Mouse (Mus musculus) megakaryocyte-erythroid progenitor cell, adult 5-6 weeks (primary cell): ENCODE data around the gene Duox1. TPM values are rescaled to one million over a fixed set of nuclear protein-coding genes. Genes with fewer than 3 reads are reported as not detected.
"Not testable (repeated sequence)": the region's sequence is repeated elsewhere in the genome, so short reads cannot be mapped to it uniquely, and the experiment has no call there.

ENCODE experiments used
- ATAC-seq: replicated peaks from 2 replicates; pipeline ENCODE4 v1.8.0; 2016; ENCODE audit warnings: mild to moderate bottlenecking, inconsistent platforms; ENCODE audit not compliant: severe bottlenecking, poor library complexity, low FRiP score, low TSS enrichment
- total RNA-seq, 2 experiments: library from RNA; stranded (forward) in 1 of 2; stranded (reverse) in 1 of 2; fragments of 200-1000, 215-1000 nt in 1 of 2; fragments of >200 nt in 1 of 2; fragmentation: Nextera tagmentation in 1 of 2; gene quantifications; 2 replicates each; pipeline ENCODE4 v1.2.3; 2014 to 2017

The Duox1 gene
- total RNA-seq, 2 experiments from 2014 or later = not detected

GRCm38 (mm10) chr2:122368995-122369739 lies 53.7 kb downstream of the Duox1 start, which contains the start of gene Shf:
Gene Shf, minus strand, starts transcription at chr2:122369162.
- ATAC-seq = peak; percentile 66

DNA sequence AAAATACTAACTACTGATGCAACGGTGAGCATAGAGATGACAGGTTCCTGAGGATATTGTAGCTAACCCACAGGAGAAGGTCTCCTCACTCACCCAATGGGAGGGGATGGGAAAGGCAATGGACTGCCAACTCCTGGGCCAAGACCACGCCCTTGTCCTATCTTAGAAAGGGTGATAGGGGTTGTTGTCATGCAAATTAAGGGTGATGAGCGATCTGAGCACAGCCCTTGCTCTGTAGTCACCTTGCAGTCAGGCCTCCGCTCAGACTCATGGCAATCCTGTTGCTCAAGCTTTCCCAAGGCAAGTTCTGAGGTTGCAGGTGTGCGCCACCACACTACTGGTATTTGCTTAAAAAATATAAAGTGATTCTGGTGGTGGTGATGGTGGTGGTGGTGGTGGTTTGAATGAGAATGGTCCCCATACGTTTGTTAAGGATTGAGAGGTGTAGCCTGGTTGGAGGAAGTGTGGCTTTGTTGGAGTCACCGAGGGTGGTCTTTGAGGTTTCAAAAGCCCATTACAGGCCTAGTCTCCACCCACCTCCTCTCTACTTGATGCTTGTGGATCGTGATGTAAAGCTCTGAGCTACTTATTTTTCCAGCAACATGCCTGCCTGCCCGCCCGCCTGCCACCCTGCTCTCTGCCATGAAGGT lies 54.8 kb downstream of the Duox1 start:
- no peak for ATAC-seq

DNA sequence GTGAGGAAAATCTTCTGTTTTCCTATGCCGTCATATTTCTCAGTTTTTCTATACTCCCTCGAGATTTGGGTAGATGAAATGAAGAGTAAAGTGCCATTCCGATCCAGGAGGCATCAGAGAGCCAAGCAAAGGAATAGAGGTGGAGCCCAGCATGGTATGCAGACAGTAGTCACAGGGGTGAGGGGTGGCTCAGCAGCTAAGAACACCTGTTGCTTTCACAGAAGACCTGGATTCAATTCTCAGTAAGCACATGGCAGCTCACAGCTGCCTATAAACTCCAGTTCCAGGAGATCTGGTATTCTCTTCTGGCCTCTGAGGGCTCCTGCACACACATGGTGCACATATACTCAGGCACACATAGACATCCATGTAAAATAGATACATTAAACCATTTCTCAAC lies 56.6 kb downstream of the Duox1 start:
- no peak for ATAC-seq

DNA sequence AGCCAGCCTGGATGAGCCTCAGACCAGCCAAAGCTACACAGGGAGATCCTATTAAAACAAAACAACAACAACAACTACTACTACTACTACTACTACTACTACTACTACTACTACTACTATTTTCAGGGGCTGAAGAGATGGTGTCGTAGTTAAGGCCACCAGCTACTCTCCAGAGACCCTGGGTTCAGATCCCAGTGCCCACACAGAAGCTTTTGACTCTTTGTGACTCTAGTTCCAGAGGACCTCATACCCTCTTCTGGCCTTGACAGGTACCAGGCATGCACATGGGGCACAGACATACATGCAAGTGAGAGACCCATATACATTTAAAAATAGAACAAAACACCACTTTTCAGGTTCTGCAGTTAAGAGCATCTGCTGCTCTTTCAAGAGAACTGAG lies 57.1 kb downstream of the Duox1 start:
- no peak for ATAC-seq

DNA sequence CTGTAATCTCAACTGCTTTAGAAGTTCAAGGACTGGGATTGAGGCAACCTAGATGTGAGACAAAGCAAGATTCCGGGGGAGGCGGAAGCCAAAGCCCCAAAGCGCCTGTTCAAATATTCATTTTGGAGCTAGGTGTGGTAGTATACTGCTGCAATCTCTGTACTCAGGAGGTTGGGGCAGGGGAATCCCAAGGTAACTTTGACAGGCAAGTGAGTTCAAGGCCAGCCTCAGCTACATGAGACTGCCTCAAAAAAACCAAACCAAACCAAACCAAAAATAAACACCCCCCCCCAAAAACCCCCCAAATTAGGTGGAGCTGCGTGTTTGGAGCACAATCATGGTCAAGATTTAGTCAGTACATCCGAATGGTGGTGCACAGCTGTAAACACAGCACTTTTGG lies 58.5 kb downstream of the Duox1 start:
- no peak for ATAC-seq

GRCm38 (mm10) chr2:122374666-122375331 lies 59.3 kb downstream of the Duox1 start:
- no peak for ATAC-seq

DNA sequence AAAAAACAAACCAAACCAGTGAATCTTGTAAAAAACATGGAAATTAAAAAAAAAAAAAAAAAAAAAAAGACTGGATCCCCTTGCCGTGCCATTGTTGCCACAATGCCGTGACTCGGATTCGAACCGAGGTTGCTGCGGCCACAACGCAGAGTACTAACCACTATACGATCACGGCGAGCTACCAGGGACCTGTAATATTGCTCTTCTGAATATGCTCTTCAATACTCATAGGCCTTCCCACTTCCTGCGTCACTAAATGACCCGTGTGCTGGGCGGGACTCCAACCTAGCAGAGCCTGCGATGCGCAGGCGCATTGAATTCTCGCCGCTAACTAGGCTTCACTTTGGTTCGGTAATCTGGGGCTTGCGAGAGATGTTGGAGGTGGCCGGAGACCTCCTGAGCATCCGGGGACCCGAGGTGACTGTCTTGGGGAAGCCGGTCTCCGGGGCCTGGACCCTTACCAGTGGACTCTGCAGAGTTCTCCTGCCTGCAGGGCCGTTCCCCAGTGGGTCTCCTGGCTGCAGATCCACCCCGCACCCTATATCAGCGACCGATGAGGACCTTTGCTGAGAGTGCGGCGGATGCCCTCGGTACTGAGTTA lies 60.0 kb downstream of the Duox1 start:
- ATAC-seq = peak; percentile 70

GRCm38 (mm10) chr2:122376041-122376561 lies 60.6 kb downstream of the Duox1 start:
- no peak for ATAC-seq

GRCm38 (mm10) chr2:122377215-122377674 lies 61.8 kb downstream of the Duox1 start:
- ATAC-seq = peak; percentile 64

- peak; percentile 67 for ATAC-seq
Observed at GRCm38 (mm10) chr2:122377751-122378246, 62.3 kb downstream of the Duox1 start.

DNA sequence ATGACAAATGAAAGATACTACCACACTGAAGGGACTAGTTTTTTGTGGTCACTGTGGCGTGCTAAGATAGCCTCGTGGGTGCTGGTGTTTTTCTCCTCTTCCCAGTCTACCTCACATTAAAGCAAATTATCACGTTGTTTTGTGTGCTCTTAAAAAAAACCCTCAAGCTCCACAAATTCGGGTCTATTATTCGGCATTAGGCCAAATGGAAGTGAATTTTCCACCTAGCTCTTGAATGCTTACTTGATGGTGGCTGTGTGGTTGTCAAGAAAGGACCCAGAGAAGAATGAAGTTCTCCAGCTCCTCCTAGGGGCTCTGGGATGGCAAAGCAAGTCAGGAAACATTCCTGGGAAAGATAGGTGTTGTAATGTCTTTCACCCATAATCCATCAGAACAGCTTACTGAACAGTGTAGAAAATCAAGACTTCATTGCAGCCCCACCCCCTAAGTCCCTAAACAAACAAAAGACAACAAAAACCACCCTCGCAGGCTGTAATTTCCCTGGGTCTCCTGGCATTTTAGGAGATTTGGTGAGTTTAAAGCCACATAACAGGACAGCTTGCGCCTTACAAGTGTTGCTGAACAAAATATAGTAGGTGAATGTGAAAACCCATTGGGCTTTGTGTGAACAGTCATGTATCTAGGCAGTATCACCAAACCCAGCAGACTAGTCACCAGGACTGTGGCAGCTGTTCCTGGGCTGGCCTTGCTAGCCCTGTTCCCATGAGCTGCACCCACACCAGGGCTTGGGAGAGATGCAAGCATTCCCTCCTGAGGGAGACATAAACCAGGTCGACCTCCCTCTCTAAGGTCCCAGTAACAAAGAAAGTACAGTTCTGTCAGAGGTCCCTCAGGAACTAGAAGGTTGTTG lies 63.2 kb downstream of the Duox1 start:
- no peak for ATAC-seq

DNA sequence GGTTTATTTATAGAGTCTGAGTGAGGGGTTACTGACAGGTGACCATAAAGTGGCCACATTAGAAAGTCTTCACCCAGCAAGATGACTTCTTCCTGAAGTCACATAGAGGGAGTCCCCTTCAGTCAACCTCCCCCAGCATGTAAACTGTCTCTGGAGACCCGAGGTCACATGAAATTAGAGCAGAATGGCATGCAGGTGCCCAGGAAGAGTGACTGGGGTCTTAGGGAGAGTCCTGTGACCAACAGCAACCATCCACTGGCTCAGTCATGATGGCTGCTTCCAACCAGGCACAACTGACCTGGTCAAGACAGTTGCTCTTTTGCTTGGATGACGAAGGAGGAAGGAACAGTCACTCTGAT lies 63.8 kb downstream of the Duox1 start:
- no peak for ATAC-seq

DNA sequence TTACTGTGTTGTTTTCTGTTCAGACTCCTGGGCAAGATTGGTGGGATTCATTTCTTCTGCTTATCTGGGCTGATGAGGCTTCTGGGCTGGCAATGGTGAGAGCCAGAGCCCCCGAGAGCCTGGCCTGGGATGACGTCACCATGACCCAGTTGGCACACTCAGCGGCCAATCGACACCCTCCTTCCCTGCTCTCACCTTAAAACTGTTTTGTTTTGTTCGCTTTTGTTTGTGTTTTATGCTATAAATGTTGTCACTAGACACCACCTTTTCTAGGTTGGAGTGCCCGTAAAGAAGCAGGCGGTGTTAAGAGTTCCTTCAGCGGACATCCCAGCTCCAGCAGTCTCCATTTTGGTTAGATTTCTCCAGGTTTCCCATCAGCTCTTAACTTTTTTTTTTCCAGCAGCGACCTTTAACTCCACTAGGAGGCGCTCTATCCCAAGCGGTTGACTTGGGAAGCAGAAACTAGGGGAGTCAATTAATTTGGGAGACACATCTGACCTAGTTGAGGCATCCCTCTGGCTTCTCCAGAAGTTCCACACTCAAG lies 65.4 kb downstream of the Duox1 start:
- no peak for ATAC-seq

DNA sequence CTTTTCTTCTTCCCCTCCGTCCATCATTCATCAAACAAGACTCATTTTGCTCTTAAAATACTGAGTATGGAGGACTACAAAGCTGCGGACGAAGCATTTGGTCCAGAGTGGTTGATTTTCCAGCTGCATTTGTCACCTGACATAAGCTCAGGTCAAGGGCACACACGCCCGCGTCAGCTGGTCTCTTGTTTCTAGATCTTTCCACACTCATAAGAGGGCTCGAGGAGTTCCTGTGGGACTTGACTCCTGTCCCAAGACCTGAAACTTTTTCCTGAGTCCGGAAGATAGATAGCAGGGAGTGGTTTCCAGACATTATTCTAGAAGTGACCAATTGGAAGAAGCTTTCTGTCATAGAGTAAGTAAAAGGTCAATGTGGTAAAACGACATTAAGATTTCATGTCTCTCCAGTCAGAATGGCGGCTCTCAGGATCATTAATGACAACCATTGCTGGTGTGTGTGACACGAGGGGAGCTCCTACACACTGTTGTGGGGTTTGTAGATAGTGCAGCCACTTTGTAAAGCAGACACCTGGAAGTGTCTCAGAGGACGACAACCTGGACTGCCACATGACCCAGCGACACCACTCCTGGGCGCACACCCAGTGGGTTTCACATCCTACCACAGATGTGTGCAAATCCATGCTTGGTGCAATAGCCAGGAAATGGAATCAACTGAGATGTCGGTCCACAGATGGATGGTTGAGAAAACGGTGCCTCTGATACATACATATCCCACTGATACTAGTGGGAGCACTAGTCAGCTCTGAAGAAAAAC lies 66.0 kb downstream of the Duox1 start:
- no peak for ATAC-seq

DNA sequence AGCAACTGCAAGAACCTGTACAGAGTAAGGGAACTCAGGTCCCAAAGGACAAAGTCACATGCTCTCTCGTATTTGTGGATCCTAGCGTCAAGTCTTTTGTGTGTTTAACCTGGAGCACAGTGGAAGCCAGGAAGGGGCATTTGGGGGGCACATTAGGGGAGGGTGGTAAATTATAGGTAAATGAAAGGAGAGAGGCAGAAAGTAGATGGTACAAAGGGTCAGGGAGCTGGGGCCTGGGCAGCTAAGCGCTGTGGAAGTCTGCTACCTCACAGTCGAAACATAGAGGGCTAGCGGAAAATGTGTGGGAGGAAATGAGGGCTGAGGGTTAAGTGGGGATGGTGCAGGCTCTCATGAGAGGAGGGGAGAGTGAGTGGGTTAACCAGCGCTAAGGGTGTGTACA lies 66.6 kb downstream of the Duox1 start:
- ATAC-seq = no peak

- no peak for ATAC-seq
Observed at GRCm38 (mm10) chr2:122385095-122385494, 69.6 kb downstream of the Duox1 start.

DNA sequence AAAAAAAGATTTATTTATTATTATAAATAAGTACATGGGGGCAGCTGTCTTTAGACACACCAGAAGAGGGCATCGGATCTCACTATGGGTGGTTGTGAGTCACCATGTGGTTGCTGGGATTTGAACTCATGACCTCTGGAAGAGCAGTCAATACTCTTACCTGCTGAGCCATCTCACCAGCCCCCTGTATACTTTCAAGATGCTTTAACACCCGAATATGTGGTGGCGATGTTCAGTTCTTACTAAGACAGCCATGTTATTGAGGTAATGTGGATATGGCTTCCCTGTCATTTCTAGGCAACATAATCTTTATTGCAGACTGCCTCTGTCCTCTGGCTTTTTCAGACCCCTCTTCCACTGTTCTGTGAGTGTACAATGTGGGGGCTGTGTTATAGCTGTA lies 71.7 kb downstream of the Duox1 start:
- ATAC-seq = not testable (repeated sequence)

DNA sequence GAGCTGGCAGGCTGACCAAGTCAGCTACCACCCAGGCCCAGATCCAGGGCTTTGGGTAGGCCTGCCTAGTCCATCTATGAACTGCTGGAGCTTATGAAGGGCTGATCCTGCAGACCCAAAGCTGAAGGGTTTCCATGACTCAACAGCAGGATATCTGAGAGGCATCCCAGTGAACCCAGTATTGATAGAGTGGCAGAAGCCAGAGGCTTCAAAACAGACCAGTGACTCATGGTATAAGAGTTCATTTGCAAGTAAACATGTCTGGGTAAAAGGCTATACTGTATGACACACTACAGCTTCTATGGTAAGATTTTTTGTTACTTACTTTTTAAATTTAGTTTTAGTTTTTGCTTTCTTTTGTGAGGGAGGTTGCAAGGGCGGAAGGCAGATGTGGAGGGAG lies 80.7 kb downstream of the Duox1 start:
- ATAC-seq = no peak
